Mouse (Mus musculus): ENCODE measurements around the gene Copz2.

The Copz2 gene

DNA sequence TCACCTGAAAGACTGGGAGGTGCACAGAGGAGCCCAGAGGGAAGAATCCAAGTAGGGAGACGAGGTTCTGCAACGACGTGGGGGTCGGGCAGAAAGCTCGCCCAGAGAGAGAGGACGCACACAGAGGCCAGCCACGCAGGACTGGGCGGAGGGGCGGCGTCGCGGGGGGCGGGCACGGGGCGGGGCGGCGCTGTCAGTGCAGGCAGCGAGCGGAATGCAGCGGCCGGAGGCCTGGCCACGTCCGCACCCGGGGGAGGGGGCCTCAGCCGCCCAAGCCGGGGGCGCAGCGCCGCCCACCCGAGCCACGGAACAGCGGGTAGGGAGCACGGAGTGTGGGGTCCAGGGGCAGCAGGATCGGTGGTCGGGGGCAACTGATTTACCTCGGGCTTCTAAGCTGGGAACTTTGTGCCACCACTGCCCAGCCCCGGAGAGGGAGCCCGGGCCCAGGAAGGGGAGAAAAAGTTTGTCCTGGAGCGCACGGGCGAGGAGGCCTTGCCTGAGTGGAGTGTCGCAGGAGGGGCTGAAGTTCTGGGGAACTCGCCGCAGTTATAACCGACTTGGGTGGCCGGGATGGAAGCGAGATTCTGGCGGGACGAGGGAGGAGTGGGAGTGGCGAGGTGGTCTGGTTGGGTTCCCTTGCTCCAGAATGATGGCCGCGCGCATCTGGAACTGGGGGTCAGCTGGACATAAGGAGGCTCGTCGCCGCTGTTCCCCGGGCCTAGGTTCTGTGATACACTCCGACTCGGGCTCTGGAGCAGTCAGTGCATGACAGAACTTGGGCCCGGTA, at the start of gene Copz2:
Gene Copz2 (plus strand): TSS at position 190 of the 787 bp plus-strand sequence.
- ChIA-PET CTCF (interaction anchor here in 3 of 4 experiments (0.5 to 2.8 kb wide), 8 partner anchors 12 to 578 kb away, joined by 3 to 17 read pairs (median 3); partner anchors contain the start of gene Snx11 (in 1 of the 3)), POLR2A (interaction anchor here (0.6 to 7.8 kb wide), 37 partner anchors 10 to 814 kb away, joined by 3 to 132 read pairs (median 5); partner anchors contain the start of genes Nfe2l1 (in 3 of the 4), Cbx1 (in 1 of the 4), Mllt6 (in 1 of the 4) and Snx11 (in 1 of the 4))

- CTCF ChIA-PET: interaction anchor here in 2 of 4 experiments (0.6 to 1.9 kb wide), 6 partner anchors 9 to 55 kb away, joined by 3 to 7 read pairs (median 3); no protein-coding TSS in a partner anchor
- POLR2A ChIA-PET: interaction anchor here in 3 of 4 experiments (0.8 to 12.7 kb wide), 23 partner anchors 10 to 281 kb away, joined by 3 to 271 read pairs (median 4); partner anchors contain the start of genes Cbx1 (in 2 of the 3), Nfe2l1 (in 2 of the 3) and Snx11 (in 1 of the 3)
These were observed 44.1 kb upstream of the Copz2 start for GRCm38 (mm10) chr11:96805606-96806005.

DNA sequence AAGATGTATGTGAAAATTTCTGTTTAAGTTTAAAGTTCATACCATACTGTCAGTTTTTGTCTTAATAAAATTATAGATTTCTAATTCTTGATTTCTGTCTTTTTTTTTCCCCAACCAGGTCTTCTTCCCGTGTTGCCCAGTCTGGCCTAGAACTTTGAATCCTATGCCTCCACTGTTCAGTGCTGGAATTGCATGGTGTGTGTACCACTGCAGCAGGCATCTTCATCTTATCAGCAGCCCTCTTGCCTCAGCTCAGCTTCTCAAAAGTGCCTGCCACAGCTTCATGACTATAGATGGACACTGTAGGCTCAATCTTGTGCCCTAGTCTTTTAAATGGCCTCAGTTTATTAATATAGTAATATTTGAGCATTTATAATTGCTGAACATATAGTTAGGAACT, 41.6 kb upstream of the Copz2 start:
- ChIA-PET POLR2A (interaction anchor here (0.6 to 12.7 kb wide), 15 partner anchors 6 to 43 kb away, joined by 3 to 271 read pairs (median 7); partner anchors contain the start of genes Nfe2l1 (in 2 of the 4) and Cbx1 (in 1 of the 4)), CTCF (interaction anchor here in 3 of 4 experiments (0.5 to 1.0 kb wide), 4 partner anchors 12 to 167 kb away, joined by 3 to 6 read pairs (median 4); partner anchors contain the start of gene Snx11 (in 1 of the 3))

DNA sequence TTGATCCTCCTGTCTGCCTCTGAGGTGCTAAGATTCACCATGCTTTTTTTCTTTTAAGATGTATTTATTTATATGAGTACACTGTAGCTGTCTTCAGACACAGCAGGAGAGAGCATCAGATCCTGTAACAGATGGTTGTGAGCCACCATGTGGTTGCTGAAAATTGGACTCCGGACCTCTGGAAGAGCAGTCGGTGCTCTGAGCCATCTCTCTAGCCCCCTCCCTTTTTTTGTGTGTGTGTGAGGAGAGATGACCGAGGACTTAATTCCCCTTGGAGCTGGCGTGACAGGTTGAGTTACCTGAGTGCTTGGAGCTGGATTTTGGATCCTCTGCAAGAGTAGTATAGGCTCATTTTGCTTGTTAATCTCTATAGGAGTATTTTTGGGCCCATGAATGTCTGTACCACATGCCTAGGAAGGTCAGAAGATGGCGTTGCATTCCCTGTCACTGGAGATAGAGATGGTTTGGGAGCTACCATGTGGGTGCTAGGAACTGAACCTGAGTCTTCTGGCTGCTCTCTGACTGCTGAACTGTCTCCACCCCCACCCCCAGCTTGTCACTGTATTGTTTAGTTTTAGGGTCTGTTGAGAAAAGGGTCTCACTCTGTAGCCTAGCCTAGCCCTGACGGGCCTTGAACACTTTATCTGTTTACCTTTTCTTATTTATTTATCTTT, 40.0 kb upstream of the Copz2 start:
- ChIA-PET CTCF (interaction anchor here in 3 of 4 experiments (0.6 to 2.7 kb wide), 11 partner anchors 11 to 612 kb away, joined by 3 to 15 read pairs (median 5); partner anchors contain the start of genes Lrrc46 (in 1 of the 3) and Mrpl10 (in 1 of the 3)), POLR2A (interaction anchor here (0.5 to 12.7 kb wide), 35 partner anchors 8 to 953 kb away, joined by 3 to 271 read pairs (median 5); partner anchors contain the start of genes Nfe2l1 (in 2 of the 4), Cbx1 (in 1 of the 4) and Scrn2 (in 1 of the 4))

DNA sequence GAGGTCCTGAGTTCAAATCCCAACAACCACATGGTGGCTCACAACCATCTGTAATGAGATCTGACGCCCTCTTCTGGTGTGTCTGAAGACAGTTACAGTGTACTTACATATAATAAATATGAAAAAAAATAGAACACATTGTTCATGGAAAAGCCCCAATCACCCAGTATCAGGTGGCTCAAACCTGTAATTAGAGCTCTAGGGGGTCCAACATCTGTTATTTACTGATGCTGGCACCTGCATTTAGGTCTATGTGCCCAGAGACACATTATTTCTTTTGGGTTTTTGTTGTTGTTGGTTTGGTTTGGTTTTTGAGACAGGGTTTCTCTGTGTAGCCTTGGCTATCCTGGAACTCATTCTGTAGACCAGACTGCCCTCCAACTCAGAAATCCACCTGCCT, 38.5 kb upstream of the Copz2 start:
- CTCF ChIA-PET: interaction anchor here in 1 of 4 experiments (1.4 to 2.7 kb wide), 2 partner anchors 16 to 36 kb away, joined by 5 to 15 read pairs; no protein-coding TSS in a partner anchor
- POLR2A ChIA-PET: interaction anchor here (0.7 to 12.7 kb wide), 17 partner anchors 9 to 46 kb away, joined by 3 to 271 read pairs (median 7); partner anchors contain the start of genes Nfe2l1 (in 2 of the 4) and Cbx1 (in 1 of the 4)

DNA sequence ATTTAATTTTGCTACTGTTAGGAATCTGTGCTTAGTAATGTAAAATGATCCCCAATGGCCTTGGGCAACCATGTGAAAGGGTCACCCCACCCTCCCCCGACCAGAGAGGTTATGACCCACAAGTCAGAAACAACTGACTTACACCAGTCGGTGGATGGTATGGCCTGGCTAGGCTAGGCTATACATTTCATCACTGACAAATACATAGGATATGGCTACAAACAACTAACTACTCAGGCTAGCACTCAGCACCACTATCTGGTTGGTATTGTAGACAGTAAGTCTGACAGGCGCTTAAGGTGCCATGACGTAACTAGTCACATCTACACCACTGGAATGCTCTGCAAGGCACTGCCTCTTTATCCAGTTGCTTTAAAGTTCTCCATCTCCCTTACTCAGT, 36.2 kb upstream of the Copz2 start:
- POLR2A ChIA-PET: interaction anchor here (0.8 to 12.7 kb wide), 15 partner anchors 8 to 47 kb away, joined by 3 to 271 read pairs (median 6); partner anchors contain the start of genes Nfe2l1 (in 2 of the 4) and Snx11 (in 2 of the 4)
- CTCF ChIA-PET: interaction anchor here in 1 of 4 experiments (1.7 kb wide), 1 partner anchor 29 kb away, joined by 7 read pairs; no protein-coding TSS in a partner anchor

- ChIA-PET POLR2A (interaction anchor here in 3 of 4 experiments (0.7 to 3.1 kb wide), 10 partner anchors 9 to 30 kb away, joined by 3 to 14 read pairs (median 4); partner anchors contain the start of gene Nfe2l1 (in 1 of the 3)), CTCF (no interaction called here)
These were observed 35.8 kb upstream of the Copz2 start for GRCm38 (mm10) chr11:96813920-96814319.

DNA sequence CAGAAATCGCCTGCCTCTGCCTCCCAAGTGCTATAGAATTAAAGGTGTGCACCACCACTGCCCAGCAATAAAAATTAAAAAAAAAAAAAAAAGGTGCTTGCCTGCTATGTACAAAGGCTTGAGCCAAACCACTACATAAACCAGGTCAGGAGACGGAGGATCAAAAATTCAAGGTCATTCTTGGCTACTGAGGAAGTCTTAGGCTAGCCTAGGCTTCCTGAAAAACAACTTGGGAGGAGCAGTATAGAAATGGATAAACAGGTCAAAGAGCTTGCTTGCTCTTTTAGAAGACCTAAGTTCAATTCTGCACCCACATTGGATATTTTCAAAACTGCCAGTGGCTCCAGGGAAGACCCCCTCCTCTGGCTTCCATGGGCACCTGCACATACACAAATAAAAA, 35.2 kb upstream of the Copz2 start:
- POLR2A ChIA-PET: interaction anchor here in 3 of 4 experiments (0.5 to 3.1 kb wide), 11 partner anchors 8 to 218 kb away, joined by 3 to 14 read pairs (median 4); partner anchors contain the start of gene Nfe2l1 (in 1 of the 3)

GRCm38 (mm10) chr11:96815895-96816294, 33.8 kb upstream of the Copz2 start:
- CTCF ChIA-PET: interaction anchor here in 1 of 4 experiments (0.5 kb wide), 1 partner anchor 21 kb away, joined by 3 read pairs; no protein-coding TSS in a partner anchor
- POLR2A ChIA-PET: interaction anchor here in 2 of 4 experiments (0.6 to 1.4 kb wide), 7 partner anchors 10 to 111 kb away, joined by 3 to 5 read pairs (median 3); partner anchors contain the start of gene Nfe2l1 (in 1 of the 2)

More for the DNA sequence above, 35.2 kb upstream of the Copz2 start:
- CTCF ChIA-PET: no interaction called here

DNA sequence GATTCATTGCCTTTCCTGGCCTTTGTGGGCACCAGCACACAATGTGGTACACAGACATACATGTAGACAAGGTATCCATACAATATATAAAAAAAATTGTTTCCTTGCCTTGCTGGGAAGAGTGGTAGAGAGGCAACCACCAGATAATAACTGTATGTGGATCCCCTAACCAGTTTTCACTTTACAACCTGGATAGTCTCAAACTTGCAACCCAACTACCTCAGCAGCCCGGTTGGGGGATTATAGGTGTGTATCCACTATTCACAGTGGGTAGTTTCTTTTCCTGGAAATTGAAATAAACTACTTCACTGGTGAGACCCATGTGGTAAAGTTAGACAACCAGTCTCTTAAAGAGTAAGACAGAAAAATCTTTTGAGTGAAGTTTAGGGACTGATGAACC, 33.2 kb upstream of the Copz2 start:
- ChIA-PET CTCF (no interaction called here), POLR2A (interaction anchor here in 3 of 4 experiments (0.6 to 11.8 kb wide), 9 partner anchors 9 to 110 kb away, joined by 3 to 234 read pairs (median 3); partner anchors contain the start of gene Nfe2l1 (in 3 of the 3))

GRCm38 (mm10) chr11:96816979-96817378, 32.7 kb upstream of the Copz2 start:
- CTCF ChIA-PET: no interaction called here

GRCm38 (mm10) chr11:96818128-96818710, 31.5 kb upstream of the Copz2 start:
- ChIA-PET POLR2A (interaction anchor here (0.6 to 14.8 kb wide), 20 partner anchors 9 to 121 kb away, joined by 3 to 288 read pairs (median 5); partner anchors contain the start of genes Nfe2l1 (in 3 of the 4), Cbx1 (in 1 of the 4) and Copz2 (in 1 of the 4)), CTCF (interaction anchor here in 2 of 4 experiments (0.5 to 0.9 kb wide), 2 partner anchors 13 to 23 kb away, joined by 3 read pairs; no protein-coding TSS in a partner anchor)

More at GRCm38 (mm10) chr11:96816979-96817378, 32.7 kb upstream of the Copz2 start:
- POLR2A ChIA-PET: interaction anchor here in 3 of 4 experiments (0.7 to 14.8 kb wide), 10 partner anchors 9 to 67 kb away, joined by 3 to 288 read pairs (median 42); partner anchors contain the start of genes Nfe2l1 (in 3 of the 3), Cbx1 (in 1 of the 3) and Copz2 (in 1 of the 3)

DNA sequence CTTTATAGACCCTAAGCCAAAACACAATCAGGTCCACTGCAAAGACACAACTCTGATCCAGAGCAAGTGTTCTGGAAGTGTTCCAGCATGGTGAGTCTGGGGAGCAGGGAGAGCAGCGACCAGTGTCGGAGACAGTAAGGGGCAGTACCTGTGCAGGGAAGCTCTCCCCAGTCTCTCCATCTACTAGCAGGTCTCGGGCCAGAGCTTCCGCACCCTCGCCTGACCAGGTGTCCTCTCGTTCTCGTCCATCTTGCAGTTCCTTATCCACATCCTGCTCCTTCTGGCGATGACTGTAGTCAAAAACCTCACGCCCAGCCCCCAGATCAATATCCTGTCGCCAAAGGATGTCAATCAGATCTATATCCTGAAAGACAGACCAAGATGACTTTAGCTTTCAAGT, 27.7 kb upstream of the Copz2 start:
- ChIA-PET CTCF (interaction anchor here in 3 of 4 experiments (0.5 to 1.1 kb wide), 3 partner anchors 10 to 40 kb away, joined by 3 to 6 read pairs (median 4); no protein-coding TSS in a partner anchor), POLR2A (interaction anchor here in 3 of 4 experiments (0.6 to 14.8 kb wide), 35 partner anchors 7 to 556 kb away, joined by 3 to 288 read pairs (median 8); partner anchors contain the start of genes Cbx1 (in 2 of the 3), Copz2 (in 2 of the 3), Nfe2l1 (in 2 of the 3) and Snx11 (in 1 of the 3))

DNA sequence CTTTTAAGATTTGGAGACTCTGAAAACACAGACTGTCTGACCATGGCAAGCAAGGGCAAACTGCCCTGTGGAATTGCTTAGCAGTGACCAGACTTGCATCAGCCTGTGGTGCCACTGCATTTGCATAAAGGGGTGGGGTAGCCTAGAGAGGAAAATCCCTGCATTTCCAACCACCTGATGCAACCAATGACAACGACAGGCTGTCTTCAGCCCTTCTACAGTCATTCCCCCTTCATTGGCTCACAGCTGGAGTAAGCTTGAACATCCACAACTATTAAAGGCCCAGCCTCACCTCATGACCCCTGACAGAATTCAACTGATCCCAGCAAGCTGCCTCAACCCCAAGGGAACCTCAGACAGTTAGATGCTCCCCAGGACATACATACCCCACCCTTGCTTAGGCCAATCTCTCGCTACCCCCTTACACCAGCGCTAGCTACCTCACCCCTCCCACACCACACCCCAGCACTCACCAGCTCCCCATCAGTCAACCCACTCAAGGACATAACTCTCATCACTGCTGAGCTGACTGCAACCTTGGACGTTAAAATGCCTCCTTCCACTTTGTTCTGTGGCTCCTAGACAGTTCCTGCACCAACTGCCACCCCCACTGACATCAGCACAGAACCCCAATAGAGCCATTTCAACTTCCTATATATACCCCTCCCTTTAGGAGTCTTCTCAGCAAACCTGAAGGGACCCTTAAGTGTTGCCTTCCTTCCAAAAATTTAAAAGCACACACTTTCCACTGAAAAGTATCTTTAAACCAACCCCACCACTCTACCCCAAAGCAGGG, 26.8 kb upstream of the Copz2 start:
- CTCF ChIA-PET: interaction anchor here in 3 of 4 experiments (0.6 to 2.2 kb wide), 14 partner anchors 24 to 705 kb away, joined by 3 to 10 read pairs (median 4); partner anchors contain the start of genes Cdk5rap3 (in 1 of the 3) and Kpnb1 (in 1 of the 3)
- POLR2A ChIA-PET: interaction anchor here (0.5 to 14.8 kb wide), 70 partner anchors 6 to 1122 kb away, joined by 3 to 288 read pairs (median 6); partner anchors contain the start of genes Cbx1 (in 3 of the 4), Cdk5rap3 (in 2 of the 4), Copz2 (in 2 of the 4) and Nfe2l1 (in 2 of the 4)

- POLR2A ChIA-PET: interaction anchor here (0.6 to 14.8 kb wide), 72 partner anchors 6 to 1122 kb away, joined by 3 to 288 read pairs (median 6); partner anchors contain the start of genes Cbx1 (in 3 of the 4), Copz2 (in 3 of the 4), Nfe2l1 (in 2 of the 4) and Snx11 (in 2 of the 4)
- CTCF ChIA-PET: interaction anchor here in 3 of 4 experiments (0.8 to 2.2 kb wide), 17 partner anchors 17 to 562 kb away, joined by 3 to 10 read pairs (median 4); partner anchors contain the start of genes Cdk5rap3 (in 2 of the 3), Kpnb1 (in 1 of the 3) and Snx11 (in 1 of the 3)
These were observed 26.2 kb upstream of the Copz2 start for GRCm38 (mm10) chr11:96823471-96823837.
